Mouse (Mus musculus) kidney, adult 2 months (tissue): ENCODE data around the gene Doc2g. TPM values are rescaled to one million over a fixed set of nuclear protein-coding genes. Genes with fewer than 3 reads are reported as not detected.
A peak's percentile ranks its signal among the peaks of the same experiment; 100 is the strongest.

Source experiments
- DNase-seq: peaks from one replicate; pipeline ENCODE4 v3.0.0; 2021
- H3K27ac ChIP-seq: fragments of 200-500 bp; 2 replicates; pipeline ENCODE4 v1.5.1; 2012; ENCODE audit warnings: low read depth, low read length, control low read depth, inconsistent platforms; ENCODE audit not compliant: insufficient read depth
- H3K27me3 ChIP-seq: fragments of 200-500 bp; replicated peaks from 2 replicates; pipeline ENCODE4 v1.6.1; 2012; ENCODE audit warnings: mild to moderate bottlenecking, moderate library complexity, low read length, inconsistent platforms; ENCODE audit not compliant: control insufficient read depth, insufficient read depth
- H3K36me3 ChIP-seq: fragments of 200-500 bp; 2 replicates; pipeline ENCODE4 v1.6.1; 2012; ENCODE audit warnings: mild to moderate bottlenecking, moderate library complexity, low read length, inconsistent platforms; ENCODE audit not compliant: control insufficient read depth, insufficient read depth
- H3K4me1 ChIP-seq: fragments of 200-500 bp; 2 replicates; pipeline ENCODE4 v1.6.1; 2011; ENCODE audit warnings: low read length; ENCODE audit not compliant: control insufficient read depth, insufficient read depth
- H3K4me3 ChIP-seq: fragments of 200-500 bp; 2 replicates; pipeline ENCODE4 v1.5.1; 2011; ENCODE audit warnings: mild to moderate bottlenecking, low read depth, low read length, control low read depth; ENCODE audit not compliant: insufficient read depth
- CTCF ChIP-seq: fragments of 200-500 bp; conservative IDR thresholded peaks from 2 replicates; pipeline ENCODE4 v1.5.1; 2011; ENCODE audit warnings: low read depth, mild to moderate bottlenecking, control low read depth, low read length, moderate library complexity, mixed read lengths; ENCODE audit not compliant: insufficient read depth, insufficient read length
- POLR2A ChIP-seq: fragments of 200-500 bp; IDR thresholded peaks from one replicate; pipeline ENCODE4 v1.6.1; 2011; ENCODE audit warnings: low read depth, low read length, control low read depth
- WGBS: fragments of 180-500 bp; shearing (Covaris S2); methylation state at CpG from one replicate; pipeline ENCODE4 v1.1.7; 2018; 5-methylcytosine and 5-hydroxymethylcytosine counted together
- polyA plus RNA-seq: library from polyadenylated mRNA; depleted of rRNA; stranded (reverse); fragments of >200 nt; gene quantifications from 2 replicates; pipeline ENCODE4 v1.2.3, GENCODE M21; 2012

Doc2g gene
- polyA plus RNA-seq, 1 experiment: 5.1 TPM

- peaks cover 8% of the 10 kb centered on the region; the same call in 1 of the 2 replicates for H3K4me1 ChIP-seq
- no peaks in the 10 kb centered on the region for H3K36me3 ChIP-seq
- H3K27ac ChIP-seq: no peak overlapping the region
- DNase-seq: no peak
- H3K4me3 ChIP-seq: no peak overlapping the region
- no peaks in the 10 kb centered on the region for H3K27me3 ChIP-seq
- TF ChIP-seq POLR2A (no peak), CTCF (no peak)
- 86% methylated on average over 5 of the region's 5 CpGs for WGBS
Observed at GRCm38 (mm10) chr19:4015635-4016034, 12.5 kb downstream of the Doc2g start.

DNA sequence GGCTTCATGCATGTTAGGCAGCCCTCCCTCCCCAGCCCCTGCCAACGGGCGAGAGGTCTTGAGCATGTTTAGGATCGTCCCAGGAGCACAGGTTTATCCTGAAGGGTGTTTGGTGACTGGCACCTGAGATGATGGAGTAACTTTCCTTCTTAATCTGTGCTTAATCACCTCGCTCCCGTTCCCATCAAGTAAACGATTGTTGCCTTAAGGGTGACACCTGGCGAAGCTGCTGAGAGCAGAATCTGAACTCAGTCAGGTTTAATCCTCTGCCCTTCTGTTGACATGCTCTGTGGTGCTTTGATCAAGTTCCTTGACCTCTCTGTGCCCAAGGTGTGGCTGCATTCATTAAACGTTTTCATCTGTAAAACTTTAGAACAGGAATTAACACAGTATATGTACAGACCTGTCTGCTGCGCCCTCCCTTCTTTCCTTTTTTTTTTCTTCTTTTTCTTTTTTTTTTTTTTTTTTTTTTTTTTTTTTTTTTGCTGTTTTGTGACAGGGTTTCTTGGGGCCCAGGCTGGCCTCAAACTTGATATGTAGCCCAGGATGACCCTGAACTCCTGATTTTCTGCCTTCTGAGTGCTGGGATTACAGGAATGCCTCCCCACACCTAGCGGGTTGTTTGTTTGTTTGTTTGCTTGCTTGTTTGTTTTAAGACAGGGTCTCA, 14.9 kb downstream of the Doc2g start:
- 77% methylated on average over 10 of the region's 10 CpGs for WGBS
- H3K27ac ChIP-seq: no peak overlapping the region
- no peak overlapping the region for H3K4me3 ChIP-seq
- no peaks in the 10 kb centered on the region for H3K27me3 ChIP-seq
- DNase-seq: no peak
- TF ChIP-seq POLR2A (no peak), CTCF (no peak)
- H3K4me1 ChIP-seq: peaks cover 1% of the 10 kb centered on the region; the same call in 1 of the 2 replicates
- no peaks in the 10 kb centered on the region for H3K36me3 ChIP-seq

DNA sequence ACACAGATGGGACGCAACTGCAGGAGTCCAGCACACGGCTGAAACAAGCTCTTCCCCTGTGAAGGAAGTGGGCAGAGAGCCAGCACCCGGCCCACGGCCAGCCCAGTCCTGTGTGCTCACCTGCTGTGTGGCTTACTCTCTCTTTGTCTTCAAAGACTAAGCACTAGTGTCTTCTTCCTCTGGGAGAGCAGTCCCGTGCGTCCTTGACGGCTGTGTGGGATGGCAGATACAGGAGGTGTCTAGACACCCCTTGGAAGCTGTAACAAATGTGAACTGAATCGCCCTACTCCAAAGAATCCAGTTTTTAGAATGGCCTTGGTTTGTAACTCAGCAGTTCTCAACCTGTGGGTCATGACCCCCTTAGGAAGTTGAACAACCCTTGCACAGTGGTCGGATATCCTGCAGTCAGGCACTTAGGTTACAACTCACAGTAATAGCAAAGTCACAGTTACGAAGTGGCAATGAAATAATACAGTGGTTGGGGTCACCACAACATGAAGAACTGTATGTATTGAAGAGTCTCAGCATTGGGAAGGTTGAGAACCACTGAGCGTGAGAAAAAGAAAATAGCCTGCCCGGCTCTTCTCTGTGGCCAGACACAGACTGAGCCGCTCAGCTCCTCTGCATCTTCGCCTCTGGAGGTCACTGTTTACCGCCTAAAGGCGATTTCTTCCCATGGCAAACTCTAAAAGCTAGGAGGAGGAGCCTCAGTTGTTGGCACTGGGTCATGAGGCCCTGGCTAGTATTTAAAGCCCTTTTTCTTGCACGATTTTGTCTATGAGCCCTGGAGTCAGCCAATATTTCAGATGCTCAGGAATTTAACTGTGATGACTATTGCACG, 15.8 kb downstream of the Doc2g start:
- Histone ChIP-seq H3K4me3 (no peak overlapping the region), H3K4me1 (no peaks in the 10 kb centered on the region), H3K27ac (no peak overlapping the region), H3K27me3 (no peaks in the 10 kb centered on the region), H3K36me3 (no peaks in the 10 kb centered on the region)
- WGBS: 21% methylated on average over 18 of the region's 18 CpGs
- peak; percentile 94 for TF ChIP-seq CTCF
- no peak for TF ChIP-seq POLR2A
- peak; percentile 93 for DNase-seq

GRCm38 (mm10) chr19:4023185-4023584, 20.1 kb downstream of the Doc2g start:
- Histone ChIP-seq H3K27me3 (no peaks in the 10 kb centered on the region), H3K4me3 (no peak overlapping the region), H3K27ac (no peak overlapping the region), H3K36me3 (no peaks in the 10 kb centered on the region), H3K4me1 (no peaks in the 10 kb centered on the region)
- TF ChIP-seq POLR2A (no peak), CTCF (no peak)
- DNase-seq: no peak
- 69% methylated on average over 7 of the region's 7 CpGs for WGBS

- Histone ChIP-seq H3K27me3 (no peaks in the 10 kb centered on the region), H3K4me3 (no peak overlapping the region), H3K27ac (no peak overlapping the region), H3K4me1 (no peaks in the 10 kb centered on the region), H3K36me3 (no peaks in the 10 kb centered on the region)
- no peak for DNase-seq
- no peak for TF ChIP-seq POLR2A
- no peak for TF ChIP-seq CTCF
Observed at GRCm38 (mm10) chr19:4027576-4027975, 24.5 kb downstream of the Doc2g start.

- Histone ChIP-seq H3K27me3 (no peaks in the 10 kb centered on the region), H3K27ac (no peak overlapping the region), H3K4me1 (peaks cover 5% of the 10 kb centered on the region; the same call in 1 of the 2 replicates), H3K4me3 (no peak overlapping the region), H3K36me3 (no peaks in the 10 kb centered on the region)
- TF ChIP-seq POLR2A: no peak
- no peak for TF ChIP-seq CTCF
- no peak for DNase-seq
- WGBS: 82% methylated on average over 7 of the region's 7 CpGs
Observed at GRCm38 (mm10) chr19:4032668-4033067, 29.6 kb downstream of the Doc2g start.

GRCm38 (mm10) chr19:4033298-4033697, 30.2 kb downstream of the Doc2g start:
- 30% methylated on average over 3 of the region's 3 CpGs for WGBS
- Histone ChIP-seq H3K36me3 (no peaks in the 10 kb centered on the region), H3K27ac (peak overlapping the region; percentile 43), H3K4me3 (no peak overlapping the region), H3K4me1 (peaks cover 8% of the 10 kb centered on the region; the same call in 1 of the 2 replicates), H3K27me3 (no peaks in the 10 kb centered on the region)
- DNase-seq: peak; percentile 82
- TF ChIP-seq POLR2A (no peak), CTCF (no peak)
